Mouse (Mus musculus) stomach, embryonic 14.5 days (tissue): Measurements from ENCODE around the gene Pcsk2. TPM values are rescaled to one million over a fixed set of nuclear protein-coding genes. Genes with fewer than 3 reads are reported as not detected.

ENCODE experiments used
- ATAC-seq: fragments of 200-750 bp; cut with Nextera tagmentation; 2 replicates; pipeline ENCODE4 v1.8.0; 2017; ENCODE audit warnings: low read depth, moderate TSS enrichment; ENCODE audit not compliant: insufficient number of reproducible peaks, insufficient read depth, low FRiP score
- H3K27ac ChIP-seq: fragments of 300-500 bp; sonication (generic); 2 replicates; pipeline ENCODE4 v1.5.1; 2014; ENCODE audit warnings: mild to moderate bottlenecking, low read length, moderate library complexity, mixed read lengths
- H3K27me3 ChIP-seq: fragments of 300-500 bp; sonication (generic); 2 replicates; pipeline ENCODE4 v1.6.1; 2014; ENCODE audit warnings: low read length, control low read depth, mixed read lengths; ENCODE audit not compliant: control insufficient read depth, insufficient read depth
- H3K36me3 ChIP-seq: fragments of 300-500 bp; sonication (generic); 2 replicates; pipeline ENCODE4 v1.6.1; 2014; ENCODE audit warnings: mild to moderate bottlenecking, control low read depth, low read length, moderate library complexity, mixed read lengths; ENCODE audit not compliant: control insufficient read depth, insufficient read depth
- H3K4me1 ChIP-seq: fragments of 300-500 bp; sonication (generic); 2 replicates; pipeline ENCODE4 v1.6.1; 2014; ENCODE audit warnings: low read length, control low read depth, mixed read lengths; ENCODE audit not compliant: control insufficient read depth, insufficient read depth
- H3K4me2 ChIP-seq: fragments of 300-500 bp; sonication (generic); replicated peaks from 2 replicates; pipeline ENCODE4 v1.6.1; 2014; ENCODE audit warnings: low read depth, low read length, control low read depth
- H3K4me3 ChIP-seq: fragments of 300-500 bp; sonication (generic); 2 replicates; pipeline ENCODE4 v1.5.1; 2014; ENCODE audit warnings: low read depth, low read length, control low read depth
- H3K9ac ChIP-seq: fragments of 300-500 bp; sonication (generic); replicated peaks from 2 replicates; pipeline ENCODE4 v1.6.1; 2014; ENCODE audit warnings: low read depth, mild to moderate bottlenecking, control low read depth, low read length, moderate library complexity, mixed read lengths
- H3K9me3 ChIP-seq: fragments of 300-500 bp; sonication (generic); 2 replicates; pipeline ENCODE4 v1.6.1; 2016; ENCODE audit warnings: low read depth, low read length, control low read depth; ENCODE audit not compliant: control insufficient read depth
- WGBS: fragments of 180-500 bp; shearing (Covaris S2); extraction: QIAGEN DNeasy Blood & Tissue Kit; methylation state at CpG from one replicate; pipeline ENCODE4 v1.1.7; 2014; 5-methylcytosine and 5-hydroxymethylcytosine counted together
- polyA plus RNA-seq: library from polyadenylated mRNA; unstranded; fragments of >200 nt; fragmentation: Nextera tagmentation; extraction: Ambion mirVana; gene quantifications from 2 replicates; pipeline ENCODE4 v1.2.1, GENCODE M21; 2014

Gene Pcsk2
- polyA plus RNA-seq, 1 experiment from 2014 or later = 1.1 TPM

GRCm38 (mm10) chr2:143560384-143560783 is 14.4 kb downstream of the Pcsk2 start:
- no peak overlapping the region for H3K4me3 ChIP-seq
- no peaks in the 10 kb centered on the region for H3K36me3 ChIP-seq
- H3K27me3 ChIP-seq = no peaks in the 10 kb centered on the region
- no peak for ATAC-seq
- H3K9ac ChIP-seq = no peak overlapping the region
- no peaks in the 10 kb centered on the region for H3K9me3 ChIP-seq
- H3K27ac ChIP-seq = no peak overlapping the region
- 59% methylated on average over 4 of the region's 4 CpGs for WGBS
- H3K4me1 ChIP-seq = no peaks in the 10 kb centered on the region
- H3K4me2 ChIP-seq = no peak overlapping the region

- H3K9ac ChIP-seq = no peak overlapping the region
- H3K4me1 ChIP-seq = no peaks in the 10 kb centered on the region
- H3K9me3 ChIP-seq = no peaks in the 10 kb centered on the region
- H3K4me3 ChIP-seq = no peak overlapping the region
- WGBS = 70% methylated on average over 2 of the region's 2 CpGs
- no peak for ATAC-seq
- H3K4me2 ChIP-seq = no peak overlapping the region
- no peak overlapping the region for H3K27ac ChIP-seq
- no peaks in the 10 kb centered on the region for H3K27me3 ChIP-seq
- H3K36me3 ChIP-seq = no peaks in the 10 kb centered on the region
Measured at GRCm38 (mm10) chr2:143565062-143565461, 19.1 kb downstream of the Pcsk2 start.

- H3K27me3 ChIP-seq = no peaks in the 10 kb centered on the region
Measured at GRCm38 (mm10) chr2:143565961-143566360, 20.0 kb downstream of the Pcsk2 start.

GRCm38 (mm10) chr2:143585341-143585740 is 39.4 kb downstream of the Pcsk2 start:
- Histone ChIP-seq H3K4me1 (no peaks in the 10 kb centered on the region), H3K27ac (no peak overlapping the region), H3K9ac (no peak overlapping the region), H3K27me3 (no peaks in the 10 kb centered on the region), H3K36me3 (no peaks in the 10 kb centered on the region), H3K9me3 (no peaks in the 10 kb centered on the region), H3K4me3 (no peak overlapping the region), H3K4me2 (no peak overlapping the region)
- ATAC-seq = no peak
- 87% methylated on average over 6 of the region's 6 CpGs for WGBS

More at GRCm38 (mm10) chr2:143565961-143566360, 20.0 kb downstream of the Pcsk2 start:
- 86% methylated on average over 6 of the region's 6 CpGs for WGBS
- ATAC-seq = no peak
- Histone ChIP-seq H3K27ac (no peak overlapping the region), H3K4me3 (no peak overlapping the region), H3K9ac (no peak overlapping the region), H3K4me2 (no peak overlapping the region), H3K36me3 (no peaks in the 10 kb centered on the region), H3K4me1 (no peaks in the 10 kb centered on the region), H3K9me3 (no peaks in the 10 kb centered on the region)

- no peak for ATAC-seq
- Histone ChIP-seq H3K27ac (no peak overlapping the region), H3K36me3 (no peaks in the 10 kb centered on the region), H3K9me3 (no peaks in the 10 kb centered on the region), H3K9ac (no peak overlapping the region), H3K27me3 (no peaks in the 10 kb centered on the region), H3K4me1 (no peaks in the 10 kb centered on the region), H3K4me3 (no peak overlapping the region), H3K4me2 (no peak overlapping the region)
- WGBS = 90% methylated on average over 2 of the region's 2 CpGs
Measured at GRCm38 (mm10) chr2:143590398-143590797, 44.4 kb downstream of the Pcsk2 start.

GRCm38 (mm10) chr2:143603071-143603470 is 57.1 kb downstream of the Pcsk2 start:
- no peaks in the 10 kb centered on the region for H3K27me3 ChIP-seq
- no peaks in the 10 kb centered on the region for H3K9me3 ChIP-seq
- no peak overlapping the region for H3K4me2 ChIP-seq
- WGBS = 78% methylated on average over 3 of the region's 3 CpGs
- no peak overlapping the region for H3K9ac ChIP-seq
- no peaks in the 10 kb centered on the region for H3K36me3 ChIP-seq
- ATAC-seq = no peak
- no peak overlapping the region for H3K4me3 ChIP-seq
- H3K4me1 ChIP-seq = no peaks in the 10 kb centered on the region
- no peak overlapping the region for H3K27ac ChIP-seq

- Histone ChIP-seq H3K36me3 (no peaks in the 10 kb centered on the region), H3K9me3 (no peaks in the 10 kb centered on the region), H3K4me3 (no peak overlapping the region), H3K27ac (no peak overlapping the region), H3K27me3 (no peaks in the 10 kb centered on the region), H3K9ac (no peak overlapping the region), H3K4me1 (no peaks in the 10 kb centered on the region), H3K4me2 (no peak overlapping the region)
- ATAC-seq = no peak
- 43% methylated on average over 2 of the region's 2 CpGs for WGBS
Measured at GRCm38 (mm10) chr2:143603871-143604512, 58.0 kb downstream of the Pcsk2 start.

- 73% methylated on average over 9 of the region's 9 CpGs for WGBS
- Histone ChIP-seq H3K4me1 (no peaks in the 10 kb centered on the region), H3K36me3 (no peaks in the 10 kb centered on the region), H3K4me3 (no peak overlapping the region), H3K9me3 (no peaks in the 10 kb centered on the region), H3K4me2 (no peak overlapping the region), H3K9ac (no peak overlapping the region), H3K27ac (no peak overlapping the region), H3K27me3 (no peaks in the 10 kb centered on the region)
- ATAC-seq = no peak
Measured at GRCm38 (mm10) chr2:143610355-143611331, 64.7 kb downstream of the Pcsk2 start.
